Mouse (Mus musculus) E14TG2a.4 (cell line): ENCODE results near the gene Rab3b.
A peak's percentile ranks its signal among the peaks of the same experiment; 100 is the strongest.

Source experiments
- H3K27me3 ChIP-seq: 2 replicates; pipeline ENCODE4 v1.6.1; 2014; ENCODE audit warnings: low read length, control low read depth; ENCODE audit not compliant: insufficient read depth
- H3K36me3 ChIP-seq: 2 replicates; pipeline ENCODE4 v1.6.1; 2014; ENCODE audit warnings: low read length, control low read depth; ENCODE audit not compliant: insufficient read depth
- H3K4me1 ChIP-seq: replicated peaks from 2 replicates; pipeline ENCODE4 v1.6.1; 2014; ENCODE audit warnings: low read depth, low read length, control low read depth
- H3K4me3 ChIP-seq: replicated peaks from 2 replicates; pipeline ENCODE4 v1.5.1; 2014; ENCODE audit warnings: mild to moderate bottlenecking, low read length
- H3K9me3 ChIP-seq: 2 replicates; pipeline ENCODE4 v1.6.1; 2014; ENCODE audit warnings: low read length, control low read depth
- CTCF ChIP-seq: conservative IDR thresholded peaks from 2 replicates; pipeline ENCODE4 v1.5.1; 2014; ENCODE audit warnings: low read length
- NANOG ChIP-seq: IDR thresholded peaks from 2 replicates; pipeline ENCODE4 v1.6.1; 2014; ENCODE audit warnings: borderline replicate concordance, low read length, mixed read lengths
- POU5F1 ChIP-seq: IDR thresholded peaks from 2 replicates; pipeline ENCODE4 v1.6.1; 2014; ENCODE audit warnings: low read length, borderline replicate concordance

Gene Rab3b

GRCm38 (mm10) chr4:108877901-108878300 lies 962 bp upstream of the Rab3b start:
- no peak overlapping the region for H3K4me3 ChIP-seq
- H3K36me3 ChIP-seq, result no peaks in the 10 kb centered on the region
- TF ChIP-seq POU5F1, result no peak
- TF ChIP-seq NANOG, result no peak
- TF ChIP-seq CTCF, result no peak
- peaks cover 58% of the 10 kb centered on the region for H3K27me3 ChIP-seq
- peaks cover 11% of the 10 kb centered on the region for H3K4me1 ChIP-seq
- no peaks in the 10 kb centered on the region for H3K9me3 ChIP-seq

GRCm38 (mm10) chr4:108883815-108884214 lies 5.0 kb downstream of the Rab3b start:
- Histone ChIP-seq H3K27me3 (peaks cover 49% of the 10 kb centered on the region), H3K4me3 (no peak overlapping the region), H3K4me1 (peaks cover 21% of the 10 kb centered on the region), H3K9me3 (peaks cover 4% of the 10 kb centered on the region; the same call in 1 of the 2 replicates), H3K36me3 (no peaks in the 10 kb centered on the region)
- TF ChIP-seq CTCF (no peak), POU5F1 (no peak), NANOG (no peak; the same call in 1 of the 2 replicates)

- Histone ChIP-seq H3K9me3 (peaks cover 4% of the 10 kb centered on the region; the same call in 1 of the 2 replicates), H3K27me3 (peaks cover 29% of the 10 kb centered on the region), H3K4me1 (peaks cover 15% of the 10 kb centered on the region), H3K36me3 (no peaks in the 10 kb centered on the region), H3K4me3 (no peak overlapping the region)
- TF ChIP-seq CTCF, result no peak
- TF ChIP-seq NANOG, result no peak
- no peak for TF ChIP-seq POU5F1
Observed at GRCm38 (mm10) chr4:108887456-108887855, 8.6 kb downstream of the Rab3b start.

GRCm38 (mm10) chr4:108890876-108891275 lies 12.0 kb downstream of the Rab3b start:
- TF ChIP-seq NANOG (no peak), CTCF (no peak), POU5F1 (no peak)
- no peak overlapping the region for H3K4me3 ChIP-seq
- H3K27me3 ChIP-seq, result peaks cover 11% of the 10 kb centered on the region
- H3K9me3 ChIP-seq, result peaks cover 4% of the 10 kb centered on the region; the same call in 1 of the 2 replicates
- H3K4me1 ChIP-seq, result peaks cover 11% of the 10 kb centered on the region
- H3K36me3 ChIP-seq, result no peaks in the 10 kb centered on the region

GRCm38 (mm10) chr4:108900421-108900820 lies 21.6 kb downstream of the Rab3b start:
- H3K27me3 ChIP-seq, result no peaks in the 10 kb centered on the region; the same call in 1 of the 2 replicates
- H3K4me1 ChIP-seq, result peaks cover 68% of the 10 kb centered on the region
- no peak for TF ChIP-seq CTCF
- no peak for TF ChIP-seq POU5F1
- TF ChIP-seq NANOG, result no peak
- no peaks in the 10 kb centered on the region for H3K36me3 ChIP-seq
- no peak overlapping the region for H3K4me3 ChIP-seq
- H3K9me3 ChIP-seq, result no peaks in the 10 kb centered on the region

- TF ChIP-seq POU5F1 (no peak), NANOG (peak; percentile 5; the same call in 1 of the 2 replicates)
- no peaks in the 10 kb centered on the region; the same call in 1 of the 2 replicates for H3K27me3 ChIP-seq
- H3K36me3 ChIP-seq, result no peaks in the 10 kb centered on the region
- no peaks in the 10 kb centered on the region for H3K9me3 ChIP-seq
- no peak overlapping the region for H3K4me3 ChIP-seq
- H3K4me1 ChIP-seq, result peaks cover 93% of the 10 kb centered on the region
Observed at GRCm38 (mm10) chr4:108902886-108903285, 24.0 kb downstream of the Rab3b start.

GRCm38 (mm10) chr4:108903346-108903745 lies 24.5 kb downstream of the Rab3b start:
- TF ChIP-seq NANOG, result no peak
- TF ChIP-seq POU5F1, result no peak
- TF ChIP-seq CTCF, result no peak
- no peak overlapping the region for H3K4me3 ChIP-seq
- H3K9me3 ChIP-seq, result no peaks in the 10 kb centered on the region
- peaks cover 94% of the 10 kb centered on the region for H3K4me1 ChIP-seq
- H3K36me3 ChIP-seq, result no peaks in the 10 kb centered on the region
- H3K27me3 ChIP-seq, result no peaks in the 10 kb centered on the region

GRCm38 (mm10) chr4:108904076-108904475 lies 25.2 kb downstream of the Rab3b start:
- Histone ChIP-seq H3K9me3 (no peaks in the 10 kb centered on the region), H3K4me1 (peaks cover 87% of the 10 kb centered on the region), H3K36me3 (no peaks in the 10 kb centered on the region), H3K4me3 (no peak overlapping the region), H3K27me3 (no peaks in the 10 kb centered on the region)
- TF ChIP-seq POU5F1 (no peak), CTCF (no peak), NANOG (no peak)

GRCm38 (mm10) chr4:108904790-108905189 lies 25.9 kb downstream of the Rab3b start:
- Histone ChIP-seq H3K27me3 (no peaks in the 10 kb centered on the region), H3K4me1 (peaks cover 80% of the 10 kb centered on the region), H3K4me3 (no peak overlapping the region), H3K36me3 (no peaks in the 10 kb centered on the region), H3K9me3 (no peaks in the 10 kb centered on the region)
- TF ChIP-seq POU5F1 (no peak), NANOG (no peak), CTCF (no peak)
